Mouse (Mus musculus): ENCODE results near the gene Cntfr.

Gene Cntfr

GRCm38 (mm10) chr4:41609681-41610593 lies 87.0 kb downstream of the Cntfr start:
- DNase-seq: no peak

Measured in cerebellum, adult 18-20 months (tissue).